In genomic region chr14:104547219-104547618, GRCm38 (mm10) we compare ENCODE assay signal across 26 mouse cellular contexts.
"Had no signal": no experiment of that assay in that cellular context is flagged by ENCODE, and none has a peak within 500 bp of the region (broad histone marks: within the 10 kb centered on the region; RNA-seq: fewer than 3 reads in every experiment).

No protein-coding gene starts in this region.

- H3K9ac ChIP-seq: heart, embryonic 13.5 days; heart, embryonic 15.5 days; hindbrain, embryonic 12.5 days; hindbrain, embryonic 14.5 days; intestine, embryonic 15.5 days; limb, embryonic 12.5 days; liver, embryonic 13.5 days had no signal

- H3K36me3 ChIP-seq: heart, embryonic 13.5 days; heart, embryonic 15.5 days; hindbrain, embryonic 12.5 days; intestine, embryonic 15.5 days; limb, embryonic 10.5 days; limb, embryonic 12.5 days; liver, embryonic 13.5 days had no signal

- H3K9me3 ChIP-seq: heart, embryonic 13.5 days; heart, embryonic 15.5 days; hindbrain, embryonic 12.5 days; intestine, embryonic 15.5 days; limb, embryonic 10.5 days; limb, embryonic 12.5 days; liver, embryonic 13.5 days had no signal

- H3K4me1 ChIP-seq: heart, embryonic 13.5 days; heart, embryonic 15.5 days; hindbrain, embryonic 12.5 days; intestine, embryonic 15.5 days; limb, embryonic 10.5 days; limb, embryonic 12.5 days; liver, embryonic 13.5 days had no signal

- H3K27ac ChIP-seq: gastrocnemius, adult 2 months; heart, adult 2 months; heart, embryonic 13.5 days; heart, embryonic 15.5 days; hindbrain, embryonic 12.5 days; hindbrain, embryonic 14.5 days; intestine, embryonic 15.5 days; limb, embryonic 10.5 days; limb, embryonic 12.5 days; liver, embryonic 13.5 days had no signal

- H3K4me2 ChIP-seq: heart, embryonic 11.5 days; heart, embryonic 13.5 days; heart, embryonic 15.5 days; hindbrain, embryonic 12.5 days; hindbrain, embryonic 14.5 days; intestine, embryonic 15.5 days; limb, embryonic 12.5 days; liver, embryonic 13.5 days had no signal

- H3K27me3 ChIP-seq: heart, embryonic 13.5 days; heart, embryonic 15.5 days; hindbrain, embryonic 12.5 days; intestine, embryonic 15.5 days; limb, embryonic 12.5 days; liver, embryonic 13.5 days had no signal

- H3K4me3 ChIP-seq: gastrocnemius, adult 2 months; heart, adult 2 months; heart, embryonic 13.5 days; heart, embryonic 15.5 days; hindbrain, embryonic 12.5 days; intestine, embryonic 15.5 days; limb, embryonic 10.5 days; limb, embryonic 12.5 days; liver, embryonic 13.5 days had no signal

- ATAC-seq: hindbrain, embryonic 16.5 days; inflammation-experienced regulatory T-cells, adult 6 months; intestine, embryonic 15.5 days; intestine, postnatal 0 days had no signal

- DNase-seq: gastrocnemius, adult 2 months; gastrocnemius, postnatal 10 days; gastrocnemius, postnatal 25 days; heart, adult 11 months; heart, adult 2 months; heart, postnatal 14 days; heart, postnatal 36 days; kidney, adult 18-20 months; kidney, adult 8-10 months; kidney, postnatal 10 days; kidney, postnatal 25 days; kidney, postnatal 4 days; layer of hippocampus, adult 9-11 months; layer of hippocampus, postnatal 36 days; liver, embryonic 13.5 days had no signal
